Mouse (Mus musculus): Measurements from ENCODE around the gene Gtf2ird1. TPM values are rescaled to one million over a fixed set of nuclear protein-coding genes. Genes with fewer than 3 reads are reported as not detected.
"Not testable (repeated sequence)": the region's sequence is repeated elsewhere in the genome, so short reads cannot be mapped to it uniquely, and the experiment has no call there.

Gene Gtf2ird1
- polyA plus RNA-seq, 1 experiment, result 62.0 TPM

DNA sequence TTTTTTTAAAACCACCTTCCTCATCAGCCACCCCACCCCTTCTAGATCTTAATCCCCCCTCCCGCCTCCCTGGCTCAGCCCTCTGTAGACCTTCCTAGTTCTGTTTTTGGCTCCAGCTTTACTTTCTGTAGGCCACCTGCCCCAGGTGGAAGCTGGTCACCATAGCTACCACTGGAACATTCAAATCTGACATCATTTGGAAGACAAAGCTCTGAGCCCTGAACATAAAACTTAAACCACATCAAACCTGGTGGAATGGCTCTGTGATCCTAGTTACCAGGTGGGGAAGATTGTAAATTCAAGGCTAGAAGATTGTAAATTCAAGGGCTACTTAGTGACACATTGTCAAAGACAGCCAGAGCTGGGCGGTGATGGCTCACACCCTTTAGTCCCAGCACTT is 85.7 kb downstream of the Gtf2ird1 start:
- Histone ChIP-seq H3K4me3 (no peak overlapping the region), H3K79me2 (ENCODE audit: control insufficient read depth, insufficient read depth) (no peaks in the 10 kb centered on the region), H3K4me2 (ENCODE audit: low read depth) (no peak overlapping the region), H3ac (ENCODE audit: control insufficient read depth, insufficient read length) (no peak overlapping the region), H3K27me3 (ENCODE audit: control insufficient read depth, insufficient read depth, insufficient read length) (no peaks in the 10 kb centered on the region), H3K36me3 (ENCODE audit: control insufficient read depth, insufficient read depth) (peaks cover 21% of the 10 kb centered on the region)
- TF ChIP-seq REST (IDR thresholded peaks at IDR 0.05; ENCODE audit: insufficient read depth, insufficient read length) (no peak), MYOG (IDR thresholded peaks at IDR 0.05; ENCODE audit: control insufficient read depth in 1 of 3, insufficient read depth in 1 of 3, insufficient read length in 2 of 3, low read depth in 2 of 3) (no peak), TCF3 (IDR thresholded peaks at IDR 0.05; ENCODE audit: insufficient read length, low read depth) (no peak), E2F4 (IDR thresholded peaks at IDR 0.05; ENCODE audit: insufficient read depth) (no peak), MYOD1 (IDR thresholded peaks at IDR 0.05; ENCODE audit: control insufficient read depth in 1 of 3, insufficient read length in 2 of 3, low read depth in 2 of 3) (no peak), MAX (IDR thresholded peaks at IDR 0.05; ENCODE audit: low read depth) (no peak), USF1 (IDR thresholded peaks at IDR 0.05; ENCODE audit: low read depth) (no peak), SRF (IDR thresholded peaks at IDR 0.05; ENCODE audit: control insufficient read depth, insufficient read length, low read depth) (no peak), CEBPB (IDR thresholded peaks at IDR 0.05; ENCODE audit: insufficient read depth, poor library complexity, severe bottlenecking) (no peak), POLR2AphosphoS2 (IDR thresholded peaks at IDR 0.05; ENCODE audit: insufficient read length, low read depth) (no peak), TCF12 (IDR thresholded peaks at IDR 0.05; ENCODE audit: insufficient read depth, poor library complexity, severe bottlenecking) (no peak), POLR2A (IDR thresholded peaks at IDR 0.05; ENCODE audit: insufficient read length, low read depth) (no peak)

DNA sequence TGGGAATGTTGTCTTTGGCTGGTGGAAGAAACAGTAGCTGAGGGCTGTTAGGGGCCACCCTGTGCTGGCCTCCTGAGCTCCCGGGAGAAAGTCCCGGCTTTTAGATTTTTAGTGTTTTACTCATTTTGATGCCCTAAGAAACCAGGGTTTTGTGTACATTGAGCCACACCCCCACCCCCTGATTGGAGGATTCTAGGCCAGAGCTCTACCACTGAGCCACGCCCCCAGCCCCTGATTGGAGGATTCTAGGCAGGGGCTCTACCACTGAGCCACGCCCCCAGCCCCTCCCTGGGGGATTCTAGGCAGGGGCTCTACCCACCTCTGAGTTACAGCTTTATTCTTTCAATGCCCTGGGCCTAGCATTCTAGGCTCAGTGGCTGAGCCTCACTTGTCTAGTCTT is 97.4 kb downstream of the Gtf2ird1 start:
- no peaks in the 10 kb centered on the region for H3K27me3 ChIP-seq (ENCODE audit: control insufficient read depth, insufficient read depth, insufficient read length)
- no peak for TF ChIP-seq TCF3 (IDR thresholded peaks at IDR 0.05; ENCODE audit: insufficient read length, low read depth)
- TF ChIP-seq TCF12 (IDR thresholded peaks at IDR 0.05; ENCODE audit: insufficient read depth, poor library complexity, severe bottlenecking), result no peak
- no peak for TF ChIP-seq SRF (IDR thresholded peaks at IDR 0.05; ENCODE audit: control insufficient read depth, insufficient read length, low read depth)
- TF ChIP-seq CEBPB (IDR thresholded peaks at IDR 0.05; ENCODE audit: insufficient read depth, poor library complexity, severe bottlenecking), result no peak
- H3K4me2 ChIP-seq (ENCODE audit: low read depth), result no peak overlapping the region
- peaks cover 18% of the 10 kb centered on the region for H3K36me3 ChIP-seq (ENCODE audit: control insufficient read depth, insufficient read depth)
- H3ac ChIP-seq (ENCODE audit: control insufficient read depth, insufficient read length), result no peak overlapping the region
- H3K79me2 ChIP-seq (ENCODE audit: control insufficient read depth, insufficient read depth), result no peaks in the 10 kb centered on the region
- no peak overlapping the region for H3K4me3 ChIP-seq

DNA sequence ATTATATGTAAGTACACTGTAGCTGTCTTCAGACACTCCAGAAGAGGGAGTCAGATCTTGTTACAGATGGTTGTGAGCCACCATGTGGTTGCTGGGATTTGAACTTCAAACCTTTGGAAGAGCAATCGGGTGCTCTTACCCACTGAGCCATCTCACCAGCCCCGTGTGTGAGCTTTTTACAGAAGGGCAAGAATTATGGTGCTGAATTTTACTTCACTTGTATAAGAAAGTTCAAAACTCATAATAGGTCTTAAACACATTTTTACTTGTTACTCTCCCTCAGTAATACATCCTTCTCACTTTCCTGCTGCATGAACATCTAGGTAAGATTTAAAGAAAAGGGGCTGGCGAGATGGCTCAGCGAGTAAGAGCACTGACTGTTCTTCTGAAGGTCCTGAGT is 101.1 kb downstream of the Gtf2ird1 start:
- not testable (repeated sequence) for H3K27me3 ChIP-seq (ENCODE audit: control insufficient read depth, insufficient read depth, insufficient read length); H3K36me3 ChIP-seq (ENCODE audit: control insufficient read depth, insufficient read depth); H3K79me2 ChIP-seq (ENCODE audit: control insufficient read depth, insufficient read depth); H3K4me3 ChIP-seq; H3K4me2 ChIP-seq (ENCODE audit: low read depth); H3ac ChIP-seq (ENCODE audit: control insufficient read depth, insufficient read length)

DNA sequence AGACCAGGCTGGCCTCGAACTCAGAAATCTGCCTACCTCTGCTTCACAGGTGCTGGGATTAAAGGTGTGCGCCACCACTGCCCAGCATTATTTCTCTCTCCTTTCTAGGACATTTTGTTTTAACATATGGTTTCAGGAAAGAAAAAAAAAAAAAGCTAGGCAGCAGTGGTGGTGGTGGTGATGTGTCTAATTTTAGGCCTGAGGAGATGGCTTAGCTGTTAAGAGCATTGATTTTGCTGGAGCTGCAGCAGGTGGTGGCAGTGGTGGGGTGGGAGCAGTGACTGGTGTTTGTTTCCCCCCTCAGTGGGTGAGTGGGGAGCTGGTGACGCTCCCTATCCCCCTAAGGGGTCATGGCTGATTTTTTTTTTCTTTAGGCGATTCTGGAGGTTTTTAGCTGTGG is 103.4 kb downstream of the Gtf2ird1 start:
- Histone ChIP-seq H3K79me2 (ENCODE audit: control insufficient read depth, insufficient read depth) (no peaks in the 10 kb centered on the region), H3K36me3 (ENCODE audit: control insufficient read depth, insufficient read depth) (no peaks in the 10 kb centered on the region), H3K4me2 (ENCODE audit: low read depth) (peak overlapping the region; percentile 5), H3K4me3 (no peak overlapping the region), H3ac (ENCODE audit: control insufficient read depth, insufficient read length) (no peak overlapping the region), H3K27me3 (ENCODE audit: control insufficient read depth, insufficient read depth, insufficient read length) (no peaks in the 10 kb centered on the region)
- TF ChIP-seq TCF3 (IDR thresholded peaks at IDR 0.05; ENCODE audit: insufficient read length, low read depth), result no peak
- TF ChIP-seq MYOG (IDR thresholded peaks at IDR 0.05; ENCODE audit: control insufficient read depth in 1 of 3, insufficient read depth in 1 of 3, insufficient read length in 2 of 3, low read depth in 2 of 3), result no peak
- TF ChIP-seq CEBPB (IDR thresholded peaks at IDR 0.05; ENCODE audit: insufficient read depth, poor library complexity, severe bottlenecking), result no peak
- peak; percentile 11 for TF ChIP-seq POLR2AphosphoS2 (IDR thresholded peaks at IDR 0.05; ENCODE audit: insufficient read length, low read depth)
- no peak for TF ChIP-seq MAX (IDR thresholded peaks at IDR 0.05; ENCODE audit: low read depth)
- TF ChIP-seq E2F4 (IDR thresholded peaks at IDR 0.05; ENCODE audit: insufficient read depth), result no peak
- no peak for TF ChIP-seq USF1 (IDR thresholded peaks at IDR 0.05; ENCODE audit: low read depth)
- no peak for TF ChIP-seq POLR2A (IDR thresholded peaks at IDR 0.05; ENCODE audit: insufficient read length, low read depth)
- TF ChIP-seq MYOD1 (IDR thresholded peaks at IDR 0.05; ENCODE audit: control insufficient read depth in 1 of 3, insufficient read length in 2 of 3, low read depth in 2 of 3), result peak in 1 of 3 experiments; percentile 42
- TF ChIP-seq REST (IDR thresholded peaks at IDR 0.05; ENCODE audit: insufficient read depth, insufficient read length), result no peak
- TF ChIP-seq TCF12 (IDR thresholded peaks at IDR 0.05; ENCODE audit: insufficient read depth, poor library complexity, severe bottlenecking), result no peak
- no peak for TF ChIP-seq SRF (IDR thresholded peaks at IDR 0.05; ENCODE audit: control insufficient read depth, insufficient read length, low read depth)

DNA sequence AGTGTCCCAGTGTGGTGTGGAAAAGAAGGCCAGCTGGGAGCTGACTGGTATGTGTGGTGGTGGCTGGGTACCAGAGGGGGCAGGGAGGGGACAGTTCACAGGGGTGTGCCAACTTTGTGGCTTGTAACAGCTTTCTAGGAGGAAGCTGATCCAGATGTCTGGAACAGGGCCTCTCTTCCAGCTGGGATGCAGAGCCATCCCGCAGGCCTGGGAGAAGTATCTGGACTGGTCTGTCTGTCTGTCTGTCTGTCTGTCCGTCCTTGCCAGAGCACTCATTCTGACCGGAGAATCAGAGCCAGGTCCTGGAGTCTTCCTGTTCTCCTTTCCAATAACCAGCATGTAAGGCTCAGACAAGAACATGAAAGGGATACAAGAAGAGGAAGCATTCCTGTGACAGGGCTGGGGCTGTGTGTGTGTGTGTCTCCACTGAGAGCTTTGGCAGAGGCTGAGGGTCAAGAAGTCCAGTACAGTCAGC is 104.0 kb downstream of the Gtf2ird1 start:
- Histone ChIP-seq H3K36me3 (ENCODE audit: control insufficient read depth, insufficient read depth) (no peaks in the 10 kb centered on the region), H3K27me3 (ENCODE audit: control insufficient read depth, insufficient read depth, insufficient read length) (no peaks in the 10 kb centered on the region), H3ac (ENCODE audit: control insufficient read depth, insufficient read length) (no peak overlapping the region), H3K4me2 (ENCODE audit: low read depth) (peak overlapping the region; percentile 7), H3K4me3 (no peak overlapping the region), H3K79me2 (ENCODE audit: control insufficient read depth, insufficient read depth) (no peaks in the 10 kb centered on the region)
- TF ChIP-seq MYOD1 (IDR thresholded peaks at IDR 0.05; ENCODE audit: control insufficient read depth in 1 of 3, insufficient read length in 2 of 3, low read depth in 2 of 3), result peak in 2 of 3 experiments; percentile 23 to 61
- peak in 1 of 3 experiments; percentile 49 for TF ChIP-seq MYOG (IDR thresholded peaks at IDR 0.05; ENCODE audit: control insufficient read depth in 1 of 3, insufficient read depth in 1 of 3, insufficient read length in 2 of 3, low read depth in 2 of 3)
- no peak for TF ChIP-seq E2F4 (IDR thresholded peaks at IDR 0.05; ENCODE audit: insufficient read depth)
- TF ChIP-seq POLR2AphosphoS2 (IDR thresholded peaks at IDR 0.05; ENCODE audit: insufficient read length, low read depth), result peak; percentile 18

Data from myocyte (in vitro differentiated cells).